Mouse (Mus musculus) liver, embryonic 14.5 days (tissue): ENCODE measurements around the gene Hist1h2bp.
"Not testable (repeated sequence)": the region's sequence is repeated elsewhere in the genome, so short reads cannot be mapped to it uniquely, and the experiment has no call there.

Experiments used
- CTCF ChIP-seq: IDR thresholded peaks from 2 replicates; pipeline ENCODE4 v1.5.1; 2016; ENCODE audit warnings: antibody characterized with exemption, low read depth, control low read depth
- EP300 ChIP-seq: IDR thresholded peaks from 2 replicates; pipeline ENCODE4 v1.6.1; 2016; ENCODE audit warnings: antibody characterized with exemption, low read depth

DNA sequence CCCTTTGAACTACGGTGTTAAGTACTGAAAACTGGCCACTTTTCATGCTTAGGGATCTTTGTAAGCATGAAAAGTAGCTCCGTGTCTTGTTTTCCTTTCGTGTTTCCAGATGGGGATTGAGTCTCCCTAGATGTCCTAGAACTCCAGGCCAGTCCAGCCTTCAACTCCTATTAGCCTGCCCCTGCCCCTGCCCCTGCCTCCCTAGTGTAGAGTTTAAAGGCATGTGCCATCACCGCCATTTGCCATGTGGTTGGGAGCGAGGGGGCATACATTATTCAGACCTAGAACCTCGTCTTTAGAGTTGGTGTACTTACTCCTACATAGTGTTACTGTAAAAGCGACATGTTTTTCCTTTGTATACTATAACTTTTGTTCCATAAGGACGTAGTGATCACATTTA, 23.8 kb downstream of the Hist1h2bp start:
- TF ChIP-seq CTCF, EP300: not testable (repeated sequence)
